Mouse (Mus musculus): Measurements from ENCODE around the gene Nova1.
A peak's percentile ranks its signal among the peaks of the same experiment; 100 is the strongest.

Gene Nova1

DNA sequence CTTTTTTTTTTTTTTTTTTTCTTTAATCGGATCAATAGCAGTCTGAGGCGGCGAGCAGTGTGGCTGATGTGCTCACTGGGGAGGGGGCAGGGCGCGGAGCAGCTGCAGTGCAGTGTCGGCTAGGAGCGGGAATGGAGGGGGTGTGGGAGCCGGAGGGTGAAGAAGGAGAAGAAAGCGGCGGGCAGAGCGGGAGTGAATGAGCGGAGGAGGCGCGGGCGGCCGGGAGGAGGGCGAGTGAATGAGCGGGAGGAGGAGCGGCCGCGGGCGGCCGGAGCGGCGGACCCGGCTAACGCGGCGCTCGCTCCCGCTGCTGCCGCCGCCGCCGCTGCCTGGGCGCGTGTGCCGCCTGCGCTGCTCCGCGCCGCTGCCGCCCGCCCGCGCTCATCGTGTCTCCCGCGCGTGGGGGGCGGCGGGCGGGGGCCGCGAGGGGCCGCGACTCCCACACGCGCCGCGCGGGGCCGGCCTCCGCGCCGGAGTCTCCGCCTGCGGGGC lies at the start of gene Nova1:
TSS of gene Nova1 (minus strand) at position 74 of the 492 bp plus-strand sequence.
- peak; percentile 68 for DNase-seq

DNA sequence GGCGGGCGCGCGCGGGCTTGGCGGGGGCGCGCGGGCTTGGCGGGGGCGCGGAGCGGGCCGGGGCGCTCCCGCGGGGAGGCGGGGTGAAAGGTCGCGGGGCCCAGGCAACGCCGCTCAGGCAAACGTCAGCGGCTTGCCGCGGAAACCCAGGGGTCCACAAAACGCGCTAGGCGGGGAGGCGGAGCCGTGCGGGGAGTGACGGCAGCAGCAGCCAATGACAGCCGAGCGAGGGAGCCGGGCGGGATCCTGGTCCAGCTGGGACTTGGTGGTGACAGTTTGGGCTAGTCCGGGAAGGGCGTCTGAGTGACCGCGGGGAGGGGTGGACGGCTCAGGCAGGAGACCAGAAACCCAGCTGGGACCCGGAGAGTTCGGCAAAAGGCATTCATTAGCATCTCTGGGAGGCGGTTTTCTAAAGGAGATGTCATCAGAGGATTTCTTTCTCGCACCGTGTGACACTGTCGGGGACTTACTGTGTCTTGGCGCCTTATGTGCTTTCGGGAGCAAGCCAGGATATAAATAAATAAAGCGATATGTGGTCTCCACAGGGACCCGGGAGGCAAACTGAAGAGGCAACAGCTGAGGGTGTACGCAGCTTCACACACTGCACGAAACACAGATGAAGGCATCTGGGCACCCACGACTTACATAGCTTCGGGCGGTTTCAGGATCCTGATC lies 756 bp upstream of the Nova1 start:
- DNase-seq = peak; percentile 92

DNA sequence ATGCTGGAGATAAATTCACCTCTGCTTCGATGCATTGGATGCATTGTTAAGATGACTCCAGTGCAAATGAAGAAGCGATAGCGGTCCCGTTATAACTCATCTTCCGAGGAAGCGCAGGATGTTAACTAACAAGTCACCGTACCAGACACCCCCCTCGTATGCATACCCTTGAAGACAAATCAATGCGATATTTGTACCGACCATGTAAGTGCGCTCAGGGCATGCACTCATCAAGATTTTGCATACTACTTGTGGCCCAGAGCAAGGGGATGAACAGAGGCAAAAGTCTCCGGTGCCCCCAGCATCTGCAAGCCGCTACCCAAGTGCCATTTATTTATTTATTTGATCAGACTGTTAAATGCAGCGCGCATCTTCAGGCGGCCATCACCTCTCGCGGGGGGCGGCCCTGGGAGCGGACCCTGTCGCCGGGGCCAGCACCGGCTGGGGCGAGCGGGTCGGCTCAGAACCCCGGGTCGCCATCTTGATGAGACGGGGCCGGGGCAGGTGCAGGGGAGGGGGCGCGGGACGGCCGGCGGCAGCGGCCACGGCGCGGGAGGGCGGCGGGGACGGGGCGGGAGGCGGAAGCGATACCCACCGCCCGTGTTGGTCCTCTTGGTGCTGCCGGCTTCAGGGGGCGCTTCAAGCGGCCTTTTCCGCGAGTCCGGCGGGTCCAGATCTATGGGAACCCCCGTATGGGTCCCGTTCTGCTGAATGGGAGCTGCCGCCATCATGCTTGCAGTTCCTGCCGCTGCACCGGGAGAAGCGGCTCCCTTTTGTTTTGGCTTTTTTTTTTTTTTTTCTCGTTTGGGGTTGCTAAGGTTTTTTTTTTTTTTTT lies 491 bp downstream of the Nova1 start:
- peak; percentile 20 for DNase-seq

- no peak for DNase-seq
Observed at GRCm38 (mm10) chr12:46817211-46817803, 1.4 kb downstream of the Nova1 start.

DNA sequence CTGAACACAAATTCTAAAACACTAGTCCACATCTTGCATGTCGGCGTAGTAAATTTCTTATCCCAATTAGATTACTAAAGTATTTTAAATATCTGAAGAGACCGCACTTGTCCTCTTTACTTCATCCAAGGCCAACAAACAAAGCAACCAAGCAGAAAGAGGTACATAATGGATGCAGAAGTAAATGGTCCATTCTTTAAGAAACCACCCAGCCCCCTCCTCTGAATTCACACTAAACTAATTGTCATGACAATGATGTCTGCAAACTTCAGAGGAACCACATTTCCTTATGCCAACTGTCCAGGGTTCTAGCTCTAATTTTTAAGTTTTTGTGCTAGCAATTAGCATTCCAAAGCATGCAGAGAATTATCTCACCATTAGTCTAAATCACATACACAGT lies 2.4 kb downstream of the Nova1 start:
- no peak for DNase-seq

- no peak for DNase-seq
Observed at GRCm38 (mm10) chr12:46815697-46816096, 3.0 kb downstream of the Nova1 start.

GRCm38 (mm10) chr12:46814820-46815219 lies 3.9 kb downstream of the Nova1 start:
- no peak for DNase-seq

DNA sequence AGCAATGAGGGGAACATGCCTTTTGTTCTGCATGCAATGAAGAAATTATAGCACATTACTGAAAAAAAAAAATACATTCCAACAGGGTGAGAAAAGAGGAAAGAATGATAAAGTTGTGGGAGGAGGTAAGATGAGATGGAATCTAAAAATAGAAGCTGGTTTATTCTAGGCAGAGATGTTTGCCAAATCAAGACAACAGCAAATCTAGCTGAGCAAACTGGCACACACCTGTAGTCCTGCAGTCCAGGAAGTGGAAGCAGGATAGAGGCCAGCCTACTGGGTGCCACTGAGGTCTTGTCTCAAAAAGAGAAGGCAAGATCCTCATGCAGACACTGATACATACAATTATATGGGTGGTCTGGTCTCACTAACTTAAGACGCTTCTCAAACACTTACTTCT lies 17.4 kb downstream of the Nova1 start:
- DNase-seq = no peak

DNA sequence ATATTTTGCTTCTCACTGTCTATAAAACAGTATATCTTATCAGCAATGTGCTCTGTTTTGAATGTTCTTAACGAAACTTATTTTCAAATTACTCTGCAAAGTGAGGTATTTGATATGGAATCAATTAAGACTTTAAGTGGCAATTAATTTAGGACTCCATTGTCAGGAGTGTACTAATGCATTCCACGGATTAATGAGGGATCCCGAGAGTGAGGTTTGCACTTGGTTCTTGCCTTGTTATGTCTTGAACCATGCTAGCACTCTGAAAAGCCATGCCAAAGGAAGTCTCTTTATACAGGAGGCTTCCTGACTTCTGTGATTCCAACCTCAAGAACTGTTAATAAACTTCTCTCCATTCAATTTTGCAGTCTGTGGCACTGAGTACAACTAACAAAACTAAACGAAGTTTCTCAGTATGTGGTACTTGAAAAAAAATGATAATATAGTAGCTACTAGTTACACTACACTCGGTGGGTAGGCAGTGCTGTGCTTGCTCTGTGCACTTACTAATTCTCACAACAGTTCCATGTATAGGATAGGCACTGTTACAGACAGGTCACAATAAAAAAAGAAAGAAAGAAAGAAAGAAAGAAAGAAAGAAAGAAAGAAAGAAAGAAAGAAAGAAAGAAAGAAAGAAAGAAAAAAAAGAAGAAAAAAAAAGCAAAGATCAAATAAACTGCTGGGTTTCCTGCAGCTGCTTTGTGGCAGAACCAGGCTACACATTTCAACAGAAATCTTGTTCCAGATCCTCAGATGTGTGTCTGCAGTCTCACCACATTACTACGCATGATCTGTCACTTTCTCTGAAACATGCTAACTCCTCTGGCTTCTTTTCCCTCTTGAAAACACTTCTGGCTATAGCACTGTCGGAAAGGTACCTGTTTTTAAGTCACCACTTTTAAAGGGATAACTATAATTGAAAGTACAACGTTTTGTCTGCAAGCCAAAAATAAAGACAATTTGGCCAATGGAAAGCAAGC lies 36.1 kb downstream of the Nova1 start:
- no peak for DNase-seq

GRCm38 (mm10) chr12:46781481-46781880 lies 37.2 kb downstream of the Nova1 start:
- no peak for DNase-seq

DNA sequence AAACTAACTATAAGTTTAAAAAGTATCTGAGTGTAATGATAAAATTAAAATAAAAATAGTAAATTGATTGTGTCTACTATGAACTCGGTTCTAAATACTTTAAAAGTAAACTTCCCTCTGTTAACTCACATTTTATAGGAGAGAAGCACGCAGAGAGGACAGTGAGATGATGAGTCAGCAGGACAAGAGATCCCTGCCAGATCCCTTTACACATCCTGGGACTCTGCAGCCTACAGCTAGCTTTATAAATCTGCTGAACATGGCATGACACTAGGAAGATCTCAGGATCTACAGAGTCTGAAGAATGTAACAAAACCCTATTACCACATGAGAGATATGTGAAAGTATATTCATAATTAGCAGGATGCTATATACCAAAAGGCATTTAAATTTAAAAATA lies 37.7 kb downstream of the Nova1 start:
- no peak for DNase-seq

DNA sequence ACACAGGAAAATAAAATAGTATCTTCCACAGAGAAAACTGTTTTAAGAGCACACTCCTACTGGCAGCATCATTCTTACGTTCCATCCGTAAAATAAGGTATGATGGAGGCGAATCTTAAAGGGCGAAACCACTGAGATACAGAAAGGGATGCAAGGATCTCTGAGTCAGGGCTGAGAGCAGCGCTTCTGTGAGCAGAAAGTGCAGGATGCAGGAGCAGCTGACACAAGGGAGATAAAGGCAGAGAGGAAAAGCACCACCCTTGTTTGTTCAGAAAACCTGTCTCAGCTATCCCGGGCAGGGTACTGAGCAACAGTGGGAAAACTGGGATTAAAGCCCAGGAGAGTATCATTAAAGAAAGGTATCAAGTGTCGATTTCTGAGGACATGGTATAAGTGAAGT lies 59.3 kb downstream of the Nova1 start:
- DNase-seq = no peak

DNA sequence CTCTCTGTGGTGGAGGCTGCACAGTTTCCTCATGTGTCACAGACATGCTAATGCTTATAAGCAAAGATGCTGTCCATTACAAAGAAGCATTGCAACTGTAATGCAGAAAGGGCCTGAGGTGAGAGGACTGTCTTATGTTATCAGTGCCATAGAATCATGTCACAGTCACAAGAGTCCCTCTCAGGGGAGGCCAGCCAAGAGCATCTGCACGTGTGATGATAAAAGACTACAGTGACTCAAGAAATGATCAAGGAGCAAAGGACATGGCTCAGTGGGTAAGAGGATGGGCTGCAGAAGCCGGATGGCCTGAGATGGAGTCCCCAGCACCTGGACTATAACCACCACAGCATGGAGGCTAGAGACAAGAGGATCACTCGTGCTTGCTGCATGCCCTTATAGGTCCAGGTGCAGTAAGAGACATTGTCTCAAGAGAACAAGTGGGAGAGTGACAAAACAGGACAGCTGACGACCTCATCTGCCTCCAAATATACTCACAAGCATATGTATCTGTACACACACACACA lies 64.3 kb downstream of the Nova1 start:
- no peak for DNase-seq

GRCm38 (mm10) chr12:46753096-46753495 lies 65.6 kb downstream of the Nova1 start:
- DNase-seq = no peak

DNA sequence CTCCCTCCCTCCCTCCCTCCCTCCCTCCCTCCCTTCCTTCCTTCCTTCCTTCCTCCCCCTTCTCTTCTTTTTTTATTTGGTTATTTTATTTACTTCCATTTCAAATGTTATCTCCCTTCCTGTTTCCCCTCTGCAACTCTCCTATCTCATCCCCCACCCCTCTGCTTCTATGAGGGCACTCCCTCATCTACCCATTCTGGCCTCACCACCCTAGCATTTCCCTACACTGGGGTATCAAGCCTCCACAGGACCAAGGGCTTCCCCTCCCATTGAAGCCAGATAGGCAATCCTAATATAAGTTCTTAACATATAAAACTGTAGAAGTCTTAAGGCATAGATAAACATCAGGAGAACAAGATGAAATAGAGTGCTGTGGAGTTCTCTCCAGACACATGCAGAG lies 85.5 kb downstream of the Nova1 start:
- no peak for DNase-seq

DNA sequence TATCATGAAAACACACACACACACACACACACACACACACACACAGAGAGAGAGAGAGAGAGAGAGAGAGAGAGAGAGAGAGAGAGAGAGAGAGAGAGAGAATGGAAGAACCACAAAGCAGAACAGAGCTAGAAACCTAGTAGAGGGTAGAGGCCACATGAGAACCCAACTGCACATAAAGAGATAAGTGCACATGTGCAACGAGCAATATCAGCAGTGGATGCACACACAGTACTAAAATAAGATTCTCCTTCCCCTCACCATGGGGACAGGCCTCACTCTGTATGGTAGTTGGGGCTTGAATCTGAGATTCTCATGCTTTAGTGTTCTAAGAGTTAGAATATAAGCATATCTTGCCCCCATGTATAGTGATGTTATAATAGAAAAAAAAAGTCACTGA lies 86.8 kb downstream of the Nova1 start:
- DNase-seq = no peak

DNA sequence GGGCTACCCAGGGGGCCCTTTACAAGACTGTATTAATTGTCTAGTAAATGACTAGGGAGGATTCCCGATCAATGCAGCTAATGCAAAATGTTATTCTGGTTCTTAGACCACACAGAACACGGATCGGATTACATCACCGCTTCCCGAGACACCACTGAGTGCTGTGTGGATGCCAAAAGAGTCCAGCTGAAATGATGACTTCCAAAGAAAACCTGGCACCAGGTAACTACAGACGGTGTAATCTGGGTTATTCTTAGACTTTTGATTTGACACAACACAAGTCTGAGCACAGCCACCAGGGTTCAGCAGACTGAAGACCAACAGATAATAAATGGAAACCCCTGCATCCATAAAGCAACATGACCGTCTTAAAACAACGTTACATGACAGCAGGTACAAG lies 96.8 kb downstream of the Nova1 start:
- DNase-seq = no peak

DNA sequence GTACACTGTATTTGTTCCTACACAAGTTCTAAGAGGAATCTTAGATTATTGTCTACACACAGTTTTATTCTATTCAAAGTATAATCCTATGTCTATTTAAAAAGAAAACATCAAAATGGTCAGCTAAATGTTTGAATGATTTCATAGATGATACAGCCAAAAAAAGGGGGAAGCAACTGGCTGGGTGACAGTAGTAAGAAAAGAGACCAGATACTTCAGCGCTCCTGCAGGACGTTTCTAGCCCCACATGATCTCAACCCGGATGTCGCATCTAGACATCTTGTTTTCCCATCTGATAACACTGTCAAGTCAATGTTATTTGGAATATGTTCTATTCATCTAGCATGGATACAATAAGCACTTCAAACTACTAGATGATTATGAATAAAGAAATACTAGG lies 99.7 kb downstream of the Nova1 start:
- no peak for DNase-seq

- no peak for DNase-seq
Observed at GRCm38 (mm10) chr12:46710094-46710493, 108.6 kb downstream of the Nova1 start.

DNA sequence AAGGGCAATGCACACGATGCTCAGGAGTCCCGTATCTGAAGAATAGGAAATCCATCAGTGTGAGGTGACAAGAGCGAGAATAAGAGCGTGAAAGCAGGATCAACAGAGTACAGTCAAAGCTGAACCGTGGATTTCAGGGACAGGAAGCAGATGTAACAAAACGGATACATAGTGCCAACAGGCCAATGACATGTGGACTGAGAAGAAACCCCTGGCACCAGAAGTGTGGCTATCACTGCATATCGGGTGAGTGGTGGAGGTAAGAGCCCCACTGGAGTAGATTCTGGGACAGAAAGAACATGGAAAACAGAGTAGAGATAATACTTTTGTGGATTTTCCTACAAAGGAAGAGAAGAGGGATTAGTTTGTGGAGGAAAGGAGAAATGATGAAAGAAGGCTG lies 109.3 kb downstream of the Nova1 start:
- DNase-seq = no peak

- no peak for DNase-seq
Observed at GRCm38 (mm10) chr12:46700202-46700601, 118.5 kb downstream of the Nova1 start.

GRCm38 (mm10) chr12:46676341-46676740 lies 142.4 kb downstream of the Nova1 start:
- DNase-seq = no peak
